ENCODE assay signal across 13 mouse cellular contexts in the genomic region with DNA sequence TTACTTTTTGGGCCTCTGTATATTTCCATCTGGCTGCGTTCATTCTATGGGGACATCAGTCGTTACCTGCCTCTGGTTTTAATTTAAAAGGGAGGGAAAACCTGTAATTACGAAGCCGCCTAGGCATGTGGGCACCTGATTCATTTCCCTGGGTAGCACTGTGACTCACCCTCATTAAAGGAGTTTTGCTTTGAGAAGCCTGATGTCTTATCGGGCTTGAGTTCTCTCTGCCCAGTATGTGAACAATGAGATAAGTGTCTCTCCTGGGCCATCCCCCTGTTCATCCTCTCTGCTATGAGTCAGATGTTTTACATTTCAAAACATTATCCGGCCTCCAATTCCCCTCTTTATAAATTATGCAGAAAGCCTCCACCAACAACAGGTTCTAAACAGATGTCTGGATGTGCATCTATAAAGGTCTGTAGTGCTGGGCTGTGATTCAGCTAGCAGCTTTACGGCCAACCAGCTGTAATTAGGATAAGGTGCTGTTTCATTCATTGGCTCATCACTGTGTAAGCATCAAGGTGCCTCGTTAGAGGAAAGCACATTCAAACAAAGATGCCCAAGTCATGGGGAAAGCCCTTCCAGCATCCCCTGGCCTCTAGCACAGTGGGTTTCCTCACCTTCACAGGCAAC.
DNase-seq lines count a peak whose midpoint lies in the region; ATAC-seq lines count a peak whose summit lies in the region.
"Had no signal": no experiment of that assay in that cellular context is flagged by ENCODE, and none has a peak within 500 bp of the region (broad histone marks: within the 10 kb centered on the region; RNA-seq: fewer than 3 reads in every experiment).

No protein-coding gene starts in this region.

- H3K4me2 ChIP-seq in midbrain, embryonic 11.5 days, result no peak overlapping the region
- H3K4me2 ChIP-seq in hindbrain, embryonic 14.5 days (replicated peaks), result no peak overlapping the region
- no peak overlapping the region for H3K4me2 ChIP-seq in neural tube, embryonic 14.5 days (ENCODE audit: low read depth, low read length)
- no peak overlapping the region for H3K4me2 ChIP-seq in liver, embryonic 12.5 days
- H3K4me2 ChIP-seq: limb, embryonic 15.5 days; lung, embryonic 15.5 days had no signal

- no peak overlapping the region for H3K27ac ChIP-seq in midbrain, embryonic 11.5 days (ENCODE audit: low read depth, low read length)
- no peak overlapping the region for H3K27ac ChIP-seq in midbrain, embryonic 10.5 days (replicated peaks)
- peak overlapping the region; percentile 23; the same call in 1 of the 2 replicates for H3K27ac ChIP-seq in hindbrain, embryonic 14.5 days
- no peak overlapping the region for H3K27ac ChIP-seq in neural tube, embryonic 14.5 days (ENCODE audit: low read depth, low read length)
- no peak overlapping the region for H3K27ac ChIP-seq in liver, embryonic 12.5 days
- H3K27ac ChIP-seq: left cerebral cortex, adult 2 months; limb, embryonic 15.5 days; lung, embryonic 15.5 days had no signal

- ATAC-seq in midbrain, embryonic 11.5 days (ENCODE audit: low FRiP score), result peak; percentile 58; the same call in 1 of the 2 replicates
- peak; percentile 65 for ATAC-seq in hindbrain, embryonic 14.5 days (ENCODE audit: low FRiP score)
- ATAC-seq in neural tube, embryonic 14.5 days (ENCODE audit: low read depth), result peak; percentile 91
- no peak for ATAC-seq in liver, embryonic 12.5 days
- ATAC-seq: intestine, embryonic 16.5 days had no signal

- no peaks in the 10 kb centered on the region for H3K27me3 ChIP-seq in midbrain, embryonic 11.5 days (ENCODE audit: control insufficient read depth, insufficient read depth, low read length)
- H3K27me3 ChIP-seq in midbrain, embryonic 10.5 days (ENCODE audit: low read depth, poor library complexity, severe bottlenecking), result no peaks in the 10 kb centered on the region
- no peaks in the 10 kb centered on the region for H3K27me3 ChIP-seq in hindbrain, embryonic 14.5 days (ENCODE audit: control insufficient read depth, insufficient read depth, low read length)
- no peaks in the 10 kb centered on the region for H3K27me3 ChIP-seq in neural tube, embryonic 14.5 days (ENCODE audit: control insufficient read depth, insufficient read depth, low read length)
- H3K27me3 ChIP-seq in liver, embryonic 12.5 days (replicated peaks), result no peaks in the 10 kb centered on the region
- H3K27me3 ChIP-seq: limb, embryonic 15.5 days; lung, embryonic 15.5 days had no signal

- no peak overlapping the region for H3K4me3 ChIP-seq in midbrain, embryonic 11.5 days (ENCODE audit: low read depth, low read length)
- no peak overlapping the region for H3K4me3 ChIP-seq in midbrain, embryonic 10.5 days
- no peak overlapping the region for H3K4me3 ChIP-seq in hindbrain, embryonic 14.5 days (replicated peaks; ENCODE audit: low read length)
- no peak overlapping the region for H3K4me3 ChIP-seq in neural tube, embryonic 14.5 days (ENCODE audit: low read depth, low read length)
- no peak overlapping the region for H3K4me3 ChIP-seq in liver, embryonic 12.5 days
- H3K4me3 ChIP-seq: left cerebral cortex, adult 2 months; limb, embryonic 15.5 days; lung, embryonic 15.5 days had no signal

- no peaks in the 10 kb centered on the region for H3K36me3 ChIP-seq in midbrain, embryonic 11.5 days (ENCODE audit: control insufficient read depth, insufficient read depth, low read length)
- H3K36me3 ChIP-seq in midbrain, embryonic 10.5 days, result no peaks in the 10 kb centered on the region
- no peaks in the 10 kb centered on the region for H3K36me3 ChIP-seq in hindbrain, embryonic 14.5 days (replicated peaks; ENCODE audit: control insufficient read depth, insufficient read depth)
- H3K36me3 ChIP-seq in neural tube, embryonic 14.5 days (ENCODE audit: control insufficient read depth, insufficient read depth, low read length), result no peaks in the 10 kb centered on the region
- no peaks in the 10 kb centered on the region for H3K36me3 ChIP-seq in liver, embryonic 12.5 days
- H3K36me3 ChIP-seq: limb, embryonic 15.5 days; lung, embryonic 15.5 days had no signal

- 72% methylated on average over 8 of the region's 8 CpGs for WGBS in midbrain, embryonic 11.5 days
- 82% methylated on average over 8 of the region's 8 CpGs for WGBS in midbrain, embryonic 10.5 days
- WGBS in hindbrain, embryonic 14.5 days, result 56% methylated on average over 8 of the region's 8 CpGs
- WGBS in neural tube, embryonic 14.5 days, result 41% methylated on average over 8 of the region's 8 CpGs
- WGBS in liver, embryonic 12.5 days (ENCODE audit: insufficient replicate concordance), result 67% methylated on average over 8 of the region's 8 CpGs

- no peak overlapping the region for H3K9ac ChIP-seq in midbrain, embryonic 11.5 days (ENCODE audit: low read length)
- H3K9ac ChIP-seq in hindbrain, embryonic 14.5 days, result no peak overlapping the region
- no peak overlapping the region for H3K9ac ChIP-seq in neural tube, embryonic 14.5 days (replicated peaks; ENCODE audit: low read depth, low read length)
- H3K9ac ChIP-seq in liver, embryonic 12.5 days, result no peak overlapping the region
- H3K9ac ChIP-seq: limb, embryonic 15.5 days; lung, embryonic 15.5 days had no signal

- DNase-seq in midbrain, embryonic 11.5 days (ENCODE audit: low spot score, missing footprints), result no peak
- no peak for DNase-seq in midbrain, embryonic 10.5 days (ENCODE audit: low spot score)
- DNase-seq in brain, adult 2 months (ENCODE audit: low read depth, low spot score), result peak; percentile 70
- no peak for DNase-seq in hindbrain, embryonic 14.5 days (ENCODE audit: low spot score)
- no peak for DNase-seq in cerebellum, adult 18-20 months
- DNase-seq: cerebellum, adult 8-10 months; embryo, embryonic 11 days had no signal

- H3K9me3 ChIP-seq in midbrain, embryonic 11.5 days (ENCODE audit: control insufficient read depth, low read length), result no peaks in the 10 kb centered on the region
- no peaks in the 10 kb centered on the region for H3K9me3 ChIP-seq in midbrain, embryonic 10.5 days (replicated peaks)
- no peaks in the 10 kb centered on the region for H3K9me3 ChIP-seq in hindbrain, embryonic 14.5 days (ENCODE audit: control insufficient read depth, low read length)
- no peaks in the 10 kb centered on the region for H3K9me3 ChIP-seq in neural tube, embryonic 14.5 days (ENCODE audit: control insufficient read depth, low read length)
- H3K9me3 ChIP-seq in liver, embryonic 12.5 days (replicated peaks), result no peaks in the 10 kb centered on the region
- H3K9me3 ChIP-seq: limb, embryonic 15.5 days; lung, embryonic 15.5 days had no signal

- H3K4me1 ChIP-seq in midbrain, embryonic 11.5 days (ENCODE audit: control insufficient read depth, insufficient read depth, low read length), result no peaks in the 10 kb centered on the region
- H3K4me1 ChIP-seq in midbrain, embryonic 10.5 days, result no peaks in the 10 kb centered on the region
- no peaks in the 10 kb centered on the region for H3K4me1 ChIP-seq in hindbrain, embryonic 14.5 days (replicated peaks; ENCODE audit: control insufficient read depth, insufficient read depth, low read length)
- no peaks in the 10 kb centered on the region for H3K4me1 ChIP-seq in neural tube, embryonic 14.5 days (ENCODE audit: control insufficient read depth, insufficient read depth, low read length)
- H3K4me1 ChIP-seq in liver, embryonic 12.5 days, result no peaks in the 10 kb centered on the region
- H3K4me1 ChIP-seq: lung, embryonic 15.5 days had no signal
